Mouse (Mus musculus): ENCODE measurements around the gene Med31. TPM values are rescaled to one million over a fixed set of nuclear protein-coding genes. Genes with fewer than 3 reads are reported as not detected.
A peak's percentile ranks its signal among the peaks of the same experiment; 100 is the strongest.

The Med31 gene
- 10 to 100 TPM; 14.7 to 15.7 TPM for total RNA-seq (2021)

DNA sequence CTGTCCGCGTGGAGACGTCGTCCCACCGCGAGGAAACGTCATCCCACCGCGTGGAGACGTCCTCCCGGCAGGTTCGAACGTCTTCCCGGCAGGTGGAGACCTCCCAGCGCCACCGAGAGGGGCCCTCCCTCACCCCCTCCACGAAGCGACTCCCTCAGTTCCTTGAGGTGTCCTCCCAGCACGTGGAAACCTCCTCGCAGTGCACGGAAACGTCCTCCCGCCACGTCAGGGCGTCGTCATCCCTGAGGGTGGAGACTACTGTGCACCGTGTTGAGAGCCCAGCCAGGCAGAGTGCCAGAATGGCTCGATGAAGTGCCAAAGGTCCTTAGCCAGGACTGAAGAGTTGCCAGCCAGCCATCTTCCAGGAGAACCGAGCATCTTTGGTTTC lies at the start of gene Med31:
Gene Med31 (minus strand): TSS at position 183 of the 388 bp plus-strand sequence.
- DNase-seq (ENCODE audit: extremely low spot score in 1 of 2, low spot score in 2 of 2), result peak; percentile 73 to 86
- intact Hi-C loops (cut with DNase I), result no loop called here

DNA sequence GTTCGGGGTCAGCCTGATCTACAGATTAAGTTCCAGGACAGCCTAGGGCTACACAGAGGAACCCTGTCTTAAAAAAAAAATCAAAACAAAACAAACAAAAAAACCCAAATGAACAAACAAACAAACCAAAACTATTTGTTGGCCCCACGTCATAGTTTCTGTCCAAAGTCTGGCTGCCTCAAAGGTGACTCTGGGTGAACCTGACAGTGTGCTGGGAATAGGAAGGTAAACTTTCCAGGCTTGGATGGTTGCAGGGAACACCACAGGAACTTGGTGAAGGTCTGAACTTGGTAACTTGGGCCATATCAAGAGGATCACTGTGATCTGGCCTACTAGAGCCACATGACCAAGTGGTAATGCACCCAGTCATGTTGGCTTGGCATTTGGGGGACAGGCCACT lies 41.0 kb upstream of the Med31 start:
- no peak for DNase-seq (ENCODE audit: extremely low spot score in 1 of 2, low spot score in 2 of 2)
- intact Hi-C loops (cut with DNase I), result no loop called here

DNA sequence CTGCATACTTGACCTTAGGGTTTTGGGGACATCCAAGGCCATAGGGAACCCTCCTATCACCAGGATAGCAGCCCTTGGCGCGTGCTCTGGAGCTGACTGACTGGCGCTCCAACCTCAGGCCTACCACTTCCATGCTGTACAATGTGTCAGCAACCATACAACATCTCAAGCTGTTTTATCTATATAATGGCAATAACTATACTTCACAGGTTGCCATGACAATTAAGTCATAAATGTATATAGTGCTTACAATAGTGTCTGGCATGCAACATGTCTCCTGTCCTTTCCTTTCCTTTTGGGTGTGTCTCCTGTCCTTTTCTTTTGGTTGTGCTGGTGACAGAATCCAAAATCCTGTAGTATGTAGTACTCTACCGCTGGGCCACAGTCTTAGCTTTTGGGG lies 40.2 kb upstream of the Med31 start:
- no peak for DNase-seq (ENCODE audit: extremely low spot score in 1 of 2, low spot score in 2 of 2)

DNA sequence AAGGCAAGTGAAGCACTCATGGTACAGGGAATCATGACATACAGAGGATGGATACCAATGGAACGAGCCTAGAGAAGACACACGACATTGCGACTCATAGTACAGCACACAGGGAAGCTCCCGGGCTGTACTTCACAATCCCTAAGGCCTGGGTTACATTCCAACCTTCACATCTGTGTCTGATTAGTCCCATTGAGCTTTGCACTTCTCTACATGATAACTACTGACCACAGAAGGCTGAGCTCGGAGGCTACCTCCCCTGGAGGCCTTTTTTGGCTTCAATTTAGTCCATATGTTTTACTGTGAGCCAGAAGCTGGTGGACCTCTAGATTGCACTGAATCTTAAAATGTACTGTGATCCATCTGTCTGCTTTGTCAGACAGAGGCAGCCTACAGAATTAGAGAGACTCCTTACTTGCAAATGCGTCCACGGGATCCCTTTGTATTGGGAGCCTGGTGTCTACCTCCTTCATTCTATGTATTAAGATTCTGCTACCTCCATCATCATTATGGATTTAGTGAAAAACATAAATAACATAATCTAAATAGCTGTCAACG lies 29.9 kb upstream of the Med31 start:
- no peak for DNase-seq (ENCODE audit: extremely low spot score in 1 of 2, low spot score in 2 of 2)
- intact Hi-C loops (cut with DNase I), result no loop called here

More for the DNA sequence above, 40.2 kb upstream of the Med31 start:
- intact Hi-C loops (cut with DNase I), result no loop called here

DNA sequence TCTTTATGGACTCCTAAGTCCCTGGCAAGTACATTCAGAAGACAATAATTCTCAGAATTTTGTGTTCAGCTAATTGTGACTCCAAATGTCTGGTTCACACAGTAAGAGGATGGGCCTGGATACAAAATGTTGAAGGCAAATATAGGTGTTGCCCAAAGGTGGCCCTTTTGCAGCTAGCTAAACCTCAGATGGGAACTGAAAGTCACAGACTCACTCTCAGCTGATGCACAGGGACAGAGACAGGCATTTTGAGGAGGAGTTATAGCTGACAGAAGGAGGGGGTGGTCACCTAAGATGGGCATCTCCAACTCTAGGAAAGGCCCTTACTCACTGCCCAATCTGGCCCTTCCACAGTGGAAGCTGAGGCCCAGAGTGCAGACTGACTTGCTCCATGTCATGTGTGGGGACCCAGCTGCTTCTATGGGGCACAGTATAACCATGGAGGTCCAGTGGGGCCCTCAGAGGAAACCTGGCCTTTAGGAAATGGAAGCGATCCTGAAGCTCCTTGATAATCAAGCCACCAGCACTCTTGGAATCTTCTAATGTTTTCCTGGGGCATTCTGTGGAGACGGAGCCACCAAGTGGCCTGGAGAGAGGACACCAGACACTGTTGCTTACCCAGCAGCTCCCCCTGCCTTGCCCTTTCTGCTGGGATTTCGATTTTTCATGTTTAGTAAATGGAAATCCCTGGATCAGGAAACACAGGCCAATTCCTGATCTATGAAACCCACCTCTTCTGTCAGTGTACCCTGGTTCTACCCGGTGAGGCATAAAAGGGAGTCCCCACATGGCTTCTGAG lies 24.9 kb upstream of the Med31 start:
- intact Hi-C loops (cut with DNase I), result no loop called here
- no peak for DNase-seq (ENCODE audit: extremely low spot score in 1 of 2, low spot score in 2 of 2)

DNA sequence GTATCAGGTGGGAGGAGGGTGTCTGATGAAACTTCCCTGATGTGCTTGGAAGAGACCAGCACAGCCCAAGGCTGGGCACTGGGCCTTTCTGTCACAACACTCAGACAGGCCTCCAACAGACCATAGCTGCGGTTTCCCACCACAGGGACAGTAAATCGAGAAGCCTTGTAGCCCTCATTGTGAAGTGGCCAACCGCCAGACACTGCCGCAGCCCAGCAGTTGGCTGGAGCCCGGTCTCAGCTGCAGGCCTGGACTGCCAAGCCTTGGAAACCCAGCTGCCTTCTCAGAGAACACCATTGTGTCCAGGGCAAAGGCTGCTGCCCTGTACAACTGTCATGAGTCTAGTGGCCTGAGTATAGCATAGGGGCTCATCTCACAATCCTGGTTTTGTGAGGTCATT lies 18.6 kb upstream of the Med31 start:
- peak in 1 of 2 experiments; percentile 67 for DNase-seq (ENCODE audit: extremely low spot score in 1 of 2, low spot score in 2 of 2)
- intact Hi-C loops (cut with DNase I), result no loop called here

DNA sequence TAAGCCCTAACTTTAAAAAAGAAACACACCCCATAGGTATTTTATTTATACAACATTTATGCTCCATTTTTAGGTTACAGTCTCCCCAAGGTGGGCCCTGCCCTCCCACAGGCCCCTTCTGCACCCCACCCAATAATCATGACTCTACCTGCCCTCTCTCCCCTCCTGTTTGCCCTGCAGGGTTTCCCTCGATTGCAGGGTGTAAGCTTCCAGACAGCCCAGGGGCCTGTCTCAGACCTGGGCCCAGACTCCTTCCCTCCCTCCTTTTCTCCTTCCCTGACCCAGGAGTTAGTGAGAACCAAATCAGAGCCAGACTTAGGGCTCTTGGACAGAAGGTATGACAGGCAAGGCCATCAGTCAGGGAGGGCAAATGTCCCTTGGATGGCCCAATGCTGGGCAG lies 17.6 kb upstream of the Med31 start:
- intact Hi-C loops (cut with DNase I), result no loop called here
- DNase-seq (ENCODE audit: extremely low spot score in 1 of 2, low spot score in 2 of 2), result no peak

DNA sequence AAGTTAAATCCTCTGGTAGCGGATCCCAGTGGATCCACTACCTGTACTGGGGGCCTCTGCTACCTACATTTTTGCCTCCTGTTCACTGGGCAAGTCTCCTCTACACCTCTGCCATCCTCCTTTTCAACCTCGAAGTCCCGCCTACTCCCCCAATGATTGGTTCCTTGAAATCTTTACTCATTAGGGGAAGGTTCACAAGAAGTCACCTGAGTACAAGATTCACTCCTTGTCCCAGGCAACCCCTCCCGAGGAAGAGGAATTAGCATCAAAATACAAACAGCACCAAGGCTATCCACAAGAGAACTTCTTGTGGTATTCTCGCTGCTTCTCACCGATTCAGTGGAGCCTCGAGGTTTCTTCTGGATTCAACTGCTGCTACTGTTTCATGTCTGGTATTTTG lies 16.7 kb upstream of the Med31 start:
- intact Hi-C loops (cut with DNase I), result no loop called here
- no peak for DNase-seq (ENCODE audit: extremely low spot score in 1 of 2, low spot score in 2 of 2)

DNA sequence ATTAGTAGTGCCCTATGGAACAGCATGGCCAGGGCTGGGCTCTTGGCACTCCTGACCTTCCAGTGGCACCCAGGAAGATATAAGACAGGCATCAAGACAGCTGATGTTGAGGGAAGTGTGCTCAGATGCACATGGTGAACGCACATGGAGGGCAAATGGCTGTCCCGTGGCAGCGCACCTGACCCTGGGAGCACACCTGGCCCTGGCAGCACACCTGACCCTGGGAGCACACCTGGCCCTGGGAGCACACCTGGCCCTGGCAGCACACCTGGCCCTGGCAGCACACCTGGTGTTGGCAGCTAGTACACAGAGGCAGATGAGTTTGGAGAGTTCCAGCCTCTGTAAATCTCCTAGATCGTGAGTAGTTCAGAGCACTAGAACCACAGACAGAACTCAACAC lies 13.1 kb upstream of the Med31 start:
- intact Hi-C loops (cut with DNase I), result loop anchor here (5.0 kb wide), 2 partner anchors 94 to 114 kb away; no protein-coding TSS in a partner anchor

DNA sequence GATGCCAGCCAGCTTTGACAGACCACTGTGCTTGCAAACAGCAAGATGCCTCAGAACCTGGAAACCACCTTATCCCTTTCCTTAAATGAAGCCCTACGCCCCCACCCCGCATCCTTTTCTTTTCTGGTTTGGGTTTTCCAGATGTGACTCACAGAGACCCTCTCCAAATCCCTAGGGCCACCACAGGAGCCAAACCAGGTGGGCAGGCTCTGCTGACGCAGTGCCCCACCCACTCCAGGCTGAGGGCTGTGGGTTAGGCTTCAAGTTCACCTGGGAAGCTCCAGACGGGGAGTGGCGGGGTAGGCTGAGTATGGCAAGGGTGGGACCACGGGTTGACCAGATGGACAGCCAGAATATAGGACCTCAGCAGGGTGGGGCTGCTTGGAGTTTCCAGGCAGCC lies 11.5 kb upstream of the Med31 start:
- intact Hi-C loops (cut with DNase I), result loop anchor here (5.0 kb wide), 2 partner anchors 95 to 115 kb away; no protein-coding TSS in a partner anchor
- DNase-seq (ENCODE audit: extremely low spot score in 1 of 2, low spot score in 2 of 2), result no peak

More for the DNA sequence above, 13.1 kb upstream of the Med31 start:
- DNase-seq (ENCODE audit: extremely low spot score in 1 of 2, low spot score in 2 of 2), result no peak

DNA sequence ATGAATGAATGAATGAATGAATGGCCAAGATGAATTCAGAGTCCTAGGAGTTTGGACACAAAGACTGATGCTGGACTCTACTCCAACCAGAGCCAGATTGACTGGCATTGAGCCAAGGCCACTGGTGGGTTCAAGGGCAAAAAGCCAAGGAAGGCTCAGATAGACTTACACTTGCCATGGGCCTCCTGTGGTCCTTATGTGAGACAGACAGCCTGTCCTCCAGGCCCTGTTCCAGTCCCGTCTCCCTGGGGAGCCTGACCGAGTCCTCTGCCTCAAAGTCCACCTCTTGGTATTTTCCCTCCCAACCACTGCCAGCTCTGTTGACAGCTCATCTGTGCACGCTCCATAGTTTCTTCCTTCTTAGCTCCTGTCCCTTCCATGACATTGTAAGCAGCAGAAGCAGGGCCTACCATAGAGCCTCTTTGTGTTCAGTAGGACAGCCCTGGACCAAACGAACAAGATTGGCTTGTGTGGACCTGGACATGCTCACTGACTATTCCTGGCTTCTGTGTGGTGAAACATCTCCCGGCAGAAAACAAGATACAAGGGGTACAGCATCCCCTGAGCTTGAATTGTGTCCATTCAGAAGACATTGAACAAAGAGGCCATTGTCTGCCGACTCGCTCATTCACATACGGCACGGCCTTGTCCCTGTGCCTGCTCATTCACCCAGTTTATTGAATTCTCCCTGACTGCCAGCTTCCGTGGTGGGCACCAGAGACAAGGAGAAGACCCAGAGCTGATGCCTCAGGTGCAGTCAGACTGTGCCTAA lies 10.8 kb upstream of the Med31 start:
- DNase-seq (ENCODE audit: extremely low spot score in 1 of 2, low spot score in 2 of 2), result peak in 1 of 2 experiments; percentile 51
- intact Hi-C loops (cut with DNase I), result loop anchor here (5.0 kb wide), 2 partner anchors 96 to 116 kb away; no protein-coding TSS in a partner anchor

DNA sequence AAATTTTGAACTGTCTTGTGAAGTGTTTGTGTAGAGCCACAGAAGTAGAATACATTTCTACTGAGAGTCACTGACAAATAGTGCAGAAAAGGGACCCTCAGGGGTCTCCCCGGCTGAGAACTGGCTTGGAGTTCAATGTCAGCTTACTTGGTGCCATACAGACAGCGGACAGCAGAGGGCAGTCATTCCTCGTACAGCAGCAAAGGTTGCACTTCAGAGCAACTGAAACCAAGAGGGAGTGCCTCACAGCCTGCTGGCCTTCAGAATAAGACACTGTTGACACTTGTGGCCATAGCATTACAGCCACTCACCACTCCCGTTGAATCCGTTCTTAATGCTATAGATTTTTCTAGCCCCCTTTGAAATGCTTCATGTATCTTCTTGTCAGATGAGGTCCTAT lies 9.5 kb upstream of the Med31 start:
- peak; percentile 71 to 79 for DNase-seq (ENCODE audit: extremely low spot score in 1 of 2, low spot score in 2 of 2)
- intact Hi-C loops (cut with DNase I), result loop anchor here (2.0 to 5.0 kb wide), 4 partner anchors 42 to 204 kb away; partner anchors contain the start of gene Slc13a5

DNA sequence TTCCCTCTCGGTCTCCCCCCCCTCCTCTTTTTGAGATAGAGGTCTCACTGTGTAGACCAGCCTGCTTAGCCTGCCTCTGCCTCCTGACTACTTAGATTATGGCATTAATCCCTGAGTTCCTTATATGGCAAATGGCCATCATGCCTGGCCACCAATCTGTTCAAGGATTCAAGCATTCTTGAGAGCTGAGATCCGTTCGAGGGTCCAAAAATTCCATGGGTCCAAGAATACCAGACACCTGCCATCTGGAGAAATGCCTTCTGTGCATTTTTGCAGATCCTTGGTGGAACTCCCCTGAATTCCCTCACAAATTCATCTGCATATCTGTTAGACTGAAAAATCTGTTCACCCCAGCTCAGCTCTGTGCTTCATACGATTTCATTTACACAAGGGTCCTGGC lies 8.0 kb upstream of the Med31 start:
- no peak for DNase-seq (ENCODE audit: extremely low spot score in 1 of 2, low spot score in 2 of 2)
- intact Hi-C loops (cut with DNase I), result loop anchor here (2.0 to 5.0 kb wide), 2 partner anchors 44 to 341 kb away; partner anchors contain the start of gene Slc13a5

DNA sequence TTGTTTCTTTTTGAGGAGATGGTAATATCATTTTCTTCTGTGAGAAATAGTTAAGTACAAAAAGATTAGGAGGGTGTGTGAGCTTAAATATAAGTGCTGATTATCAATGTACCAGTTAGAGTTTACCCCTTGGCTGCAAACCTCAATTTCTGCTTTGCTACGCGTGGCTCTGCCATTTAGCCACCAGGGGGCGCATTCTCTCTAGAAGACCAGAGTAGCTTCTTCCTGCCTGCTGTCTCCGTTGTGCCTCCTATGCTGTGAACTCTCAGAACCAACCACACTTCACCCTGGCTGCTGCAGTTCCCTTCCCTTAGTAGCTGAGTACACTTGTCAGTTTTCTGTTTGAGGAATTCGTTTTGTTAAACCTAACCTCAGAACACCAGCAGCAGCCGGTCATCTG lies 5.9 kb upstream of the Med31 start:
- intact Hi-C loops (cut with DNase I), result loop anchor here (5.0 kb wide), 1 partner anchor 46 kb away; the partner anchor contains the start of gene Slc13a5
- DNase-seq (ENCODE audit: extremely low spot score in 1 of 2, low spot score in 2 of 2), result peak in 1 of 2 experiments; percentile 81

DNA sequence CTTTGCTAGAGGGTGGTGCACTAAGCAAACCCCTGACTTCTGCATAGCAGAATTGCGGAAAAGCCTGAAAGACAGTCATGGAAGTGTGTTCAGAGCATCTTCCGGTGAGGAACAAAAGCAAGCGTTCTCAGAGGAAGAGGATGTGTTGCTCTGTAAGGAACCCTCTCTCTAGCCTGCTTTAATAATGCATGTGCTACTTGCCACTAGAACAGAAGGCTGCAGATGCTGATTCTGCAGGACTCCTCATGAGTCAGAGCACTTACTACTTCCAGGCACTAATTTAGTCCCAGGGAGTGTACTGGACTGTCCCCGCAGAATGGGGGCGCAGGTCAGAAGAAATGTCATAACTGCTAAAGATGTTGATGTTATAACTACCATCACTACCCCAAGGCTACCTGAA lies 1.7 kb upstream of the Med31 start:
- no peak for DNase-seq (ENCODE audit: extremely low spot score in 1 of 2, low spot score in 2 of 2)
- intact Hi-C loops (cut with DNase I), result no loop called here

DNA sequence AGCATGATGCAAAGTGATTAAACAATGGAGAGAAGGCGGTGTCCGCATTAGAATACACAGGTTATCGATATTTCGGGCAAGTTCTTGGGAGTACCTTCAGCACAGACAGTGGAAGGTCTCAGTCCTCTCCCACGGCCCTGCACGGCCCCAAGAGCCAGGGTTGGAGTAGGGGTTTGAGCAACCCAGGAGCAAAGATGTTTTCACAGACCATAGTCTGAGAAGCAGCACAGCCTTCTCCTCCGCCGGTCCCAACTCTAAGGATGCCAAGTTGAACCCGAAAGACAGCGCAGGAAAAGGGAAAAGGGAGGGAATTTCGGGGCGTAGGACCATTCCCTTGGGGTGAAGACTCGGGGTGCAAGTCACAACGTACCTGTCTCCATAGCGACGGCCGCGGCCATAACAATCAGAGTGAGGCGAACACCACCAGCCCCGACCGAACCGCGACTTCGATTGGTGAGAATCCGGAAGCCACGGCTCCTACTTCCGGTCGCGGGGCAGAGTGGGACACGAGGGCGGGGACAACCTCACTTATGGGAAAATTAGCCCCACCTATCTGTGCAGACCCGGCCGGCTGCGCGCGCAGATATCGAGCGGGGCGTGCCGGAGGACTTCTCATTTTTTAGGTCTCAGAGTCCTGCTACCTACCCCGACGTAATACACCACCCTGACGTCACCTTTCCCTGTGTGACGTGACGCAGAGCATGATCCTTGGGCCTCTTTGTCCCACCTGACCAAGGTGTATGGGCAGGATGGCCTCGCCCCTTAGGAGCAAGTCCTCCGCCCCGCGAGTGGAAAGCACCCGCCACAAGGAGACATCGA lies 592 bp downstream of the Med31 start:
- intact Hi-C loops (cut with DNase I), result no loop called here
- peak; percentile 94 to 97 for DNase-seq (ENCODE audit: extremely low spot score in 1 of 2, low spot score in 2 of 2)

DNA sequence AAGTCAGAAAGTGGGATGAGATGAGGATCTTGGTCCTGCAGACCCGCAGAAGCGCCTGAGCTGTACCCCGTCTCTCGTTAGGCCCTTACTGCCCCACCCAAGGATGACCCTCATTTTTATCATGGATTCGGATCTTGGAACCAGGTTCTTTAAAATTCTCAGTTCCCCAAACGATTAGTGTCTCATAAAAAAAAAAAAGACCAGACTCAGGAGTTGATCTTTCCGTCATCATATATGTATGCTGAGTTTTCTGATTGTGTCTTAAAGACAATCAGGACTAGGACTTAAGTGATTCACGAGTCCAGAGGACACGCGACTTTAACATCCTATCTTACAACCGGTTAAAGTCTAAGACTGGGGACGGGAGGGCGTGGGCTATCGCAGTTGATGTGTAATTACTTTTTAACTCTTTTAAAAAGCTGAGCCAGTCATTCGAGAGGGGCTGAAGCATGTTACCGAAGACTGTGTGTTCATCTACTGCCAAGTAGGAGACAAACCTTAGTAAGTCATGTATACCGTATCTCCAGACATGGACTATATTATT lies 7.5 kb downstream of the Med31 start:
- DNase-seq (ENCODE audit: extremely low spot score in 1 of 2, low spot score in 2 of 2), result no peak
- intact Hi-C loops (cut with DNase I), result loop anchor here (5.0 kb wide), 1 partner anchor 156 kb away; no protein-coding TSS in a partner anchor

DNA sequence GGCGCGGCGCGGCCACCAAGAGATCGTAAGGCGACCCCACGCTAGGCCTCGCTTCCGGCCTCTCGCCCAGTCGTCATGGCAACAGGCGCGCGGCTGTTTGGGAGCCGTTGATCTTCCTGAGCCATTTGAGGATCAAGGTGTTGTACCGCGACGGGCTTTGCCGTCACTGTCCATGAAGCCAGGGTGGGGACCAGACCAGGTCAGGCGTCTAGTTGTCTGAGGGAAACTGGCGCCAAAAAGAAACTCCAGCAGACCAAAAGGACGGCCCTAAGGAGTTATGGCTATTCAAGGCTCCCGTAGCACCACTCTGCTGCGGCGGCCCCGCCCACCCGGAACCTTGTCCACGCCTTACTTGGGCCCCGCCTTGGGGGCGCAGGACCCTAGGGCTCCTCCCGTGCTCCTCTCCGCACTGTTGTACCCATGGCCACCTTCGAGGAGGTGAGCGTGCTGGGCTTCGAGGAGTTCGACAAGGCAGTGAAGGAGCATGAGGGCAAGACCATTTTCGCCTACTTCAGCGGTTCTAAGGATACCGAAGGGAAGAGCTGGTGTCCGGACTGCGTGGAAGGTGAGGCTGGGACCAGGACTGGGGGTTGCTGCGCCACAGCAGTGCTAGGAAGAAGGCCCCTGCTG lies 8.1 kb downstream of the Med31 start, which contains the start of the genes 4933427D14Rik and Txndc17:
Gene 4933427D14Rik (minus strand): TSS at position 256 of the 630 bp plus-strand sequence.
Gene Txndc17 (plus strand): TSS at position 344 of the 630 bp plus-strand sequence.
- peak; percentile 81 to 91 for DNase-seq (ENCODE audit: extremely low spot score in 1 of 2, low spot score in 2 of 2)
- intact Hi-C loops (cut with DNase I), result loop anchor here (5.0 kb wide), 1 partner anchor 155 kb away; no protein-coding TSS in a partner anchor
